Mouse (Mus musculus) G1E (cell line): Measurements from ENCODE around the gene Osbpl10.

ENCODE experiments used
- CTCF ChIP-seq: IDR thresholded peaks from 2 replicates; pipeline ENCODE4 v1.5.1; 2012; ENCODE audit warnings: low read depth, low read length, inconsistent platforms, mixed read lengths
- GATA1 ChIP-seq: IDR thresholded peaks from 2 replicates; pipeline ENCODE4 v1.6.1; 2012; ENCODE audit warnings: borderline replicate concordance, low read length, inconsistent platforms, mixed read lengths
- TAL1 ChIP-seq: conservative IDR thresholded peaks from 2 replicates; pipeline ENCODE4 v1.6.1; 2012; ENCODE audit warnings: low read depth, low read length, inconsistent platforms, mixed read lengths

DNA sequence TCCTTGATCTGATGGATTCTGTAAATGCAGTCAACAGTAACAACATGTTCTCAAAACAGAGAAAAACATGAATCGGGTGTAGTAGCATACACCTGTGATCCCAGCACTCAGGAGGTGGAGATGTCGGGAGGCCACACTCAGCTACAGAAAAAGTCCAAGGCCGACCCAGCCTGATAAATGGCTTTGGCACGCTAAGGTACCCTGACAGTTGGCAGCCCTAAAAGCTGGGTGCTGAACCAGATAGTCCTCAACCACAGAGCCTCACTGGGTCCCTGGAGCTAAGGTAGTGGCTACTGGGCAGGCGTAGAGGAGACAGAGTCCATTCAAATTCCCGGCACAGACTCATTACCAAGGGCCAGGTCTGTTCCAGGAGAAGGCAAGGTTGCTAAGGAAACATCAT is 222.9 kb downstream of the Osbpl10 start:
- TF ChIP-seq CTCF: no peak
- no peak for TF ChIP-seq GATA1
- no peak for TF ChIP-seq TAL1
